Mouse (Mus musculus) skeletal muscle tissue, adult 2 months (tissue): ENCODE data around the gene Oxld1.
"Not testable (repeated sequence)": the region's sequence is repeated elsewhere in the genome, so short reads cannot be mapped to it uniquely, and the experiment has no call there.

Source experiments
- DNase-seq: peaks from one replicate; pipeline ENCODE4 v3.0.0-alpha.2; 2012; ENCODE audit warnings: low read depth, low spot score

The Oxld1 gene

DNA sequence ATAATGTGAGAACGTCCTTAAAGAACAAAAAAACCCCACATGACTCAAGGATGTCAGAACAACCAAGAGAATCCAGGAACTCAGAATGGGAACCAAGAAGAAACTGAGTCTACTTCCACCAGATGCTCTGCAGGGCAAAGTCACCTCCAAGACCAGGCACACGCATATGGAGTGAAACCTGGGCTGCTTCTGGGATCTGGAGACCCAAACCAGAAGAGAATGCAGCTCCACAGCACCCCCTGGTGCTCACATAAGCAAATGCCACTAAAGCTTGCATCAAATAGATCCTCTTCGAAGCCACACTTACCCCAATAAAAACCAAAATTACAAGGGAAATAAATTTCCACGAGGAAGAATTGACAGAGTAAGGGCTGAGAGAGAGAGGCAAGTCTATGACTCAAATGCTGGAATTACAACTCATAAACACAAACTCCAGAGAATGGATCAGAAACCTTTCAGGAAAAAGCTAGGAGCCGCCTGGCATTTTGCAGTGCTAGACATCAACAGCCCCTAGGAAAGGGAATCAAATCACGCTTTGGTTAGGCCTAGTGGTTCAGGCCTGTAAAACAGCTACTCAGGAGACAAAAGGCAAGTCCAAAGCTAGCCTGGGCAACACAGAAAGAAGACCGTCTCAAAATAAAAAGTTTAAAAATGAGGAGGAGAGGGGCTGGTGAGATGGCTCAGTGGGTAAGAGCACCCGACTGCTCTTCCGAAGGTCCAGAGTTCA, 34.1 kb downstream of the Oxld1 start:
- peak; percentile 76 for DNase-seq

DNA sequence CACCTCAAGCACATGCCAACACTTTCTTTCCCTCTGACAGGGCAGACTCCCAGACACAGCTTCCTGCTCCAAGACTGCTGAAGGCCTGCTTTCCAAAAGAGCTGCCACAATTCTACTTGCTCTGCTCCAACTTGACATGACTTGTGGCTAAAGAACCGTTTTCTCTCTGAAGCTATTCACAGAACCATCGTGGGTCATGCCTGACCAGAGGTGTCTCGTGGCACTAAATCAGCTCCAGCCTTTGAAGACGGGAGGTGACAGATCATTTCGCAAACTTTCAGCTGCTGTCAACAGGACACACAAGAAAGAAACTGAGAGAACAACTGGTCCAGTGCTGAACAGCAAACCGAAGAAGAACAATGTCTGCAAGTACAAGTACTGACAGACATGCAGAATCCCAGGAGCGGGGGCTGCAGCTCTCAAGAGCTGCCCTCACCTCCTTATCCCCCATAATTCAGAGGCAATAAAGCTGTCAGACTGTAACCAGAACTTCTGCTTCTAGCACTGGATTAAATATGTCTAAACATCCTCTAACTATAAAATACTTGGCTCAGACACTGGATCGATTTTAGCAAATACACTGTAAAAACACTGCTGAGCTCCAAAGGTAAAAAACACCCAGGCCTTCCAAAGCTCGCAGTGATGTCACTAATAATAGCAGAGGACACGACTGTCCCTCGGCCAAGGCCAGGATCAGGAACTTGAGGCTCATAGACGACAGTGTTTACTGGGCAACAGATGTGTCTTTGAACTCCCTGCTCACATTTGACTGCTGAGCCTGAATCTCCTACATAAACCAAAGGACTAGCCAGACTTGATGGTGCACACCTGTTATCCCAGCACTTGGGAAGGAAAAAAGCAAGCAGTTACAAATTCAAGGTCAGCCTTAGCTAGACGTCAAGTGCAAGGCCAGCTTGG, 35.0 kb downstream of the Oxld1 start:
- peak; percentile 47 for DNase-seq

DNA sequence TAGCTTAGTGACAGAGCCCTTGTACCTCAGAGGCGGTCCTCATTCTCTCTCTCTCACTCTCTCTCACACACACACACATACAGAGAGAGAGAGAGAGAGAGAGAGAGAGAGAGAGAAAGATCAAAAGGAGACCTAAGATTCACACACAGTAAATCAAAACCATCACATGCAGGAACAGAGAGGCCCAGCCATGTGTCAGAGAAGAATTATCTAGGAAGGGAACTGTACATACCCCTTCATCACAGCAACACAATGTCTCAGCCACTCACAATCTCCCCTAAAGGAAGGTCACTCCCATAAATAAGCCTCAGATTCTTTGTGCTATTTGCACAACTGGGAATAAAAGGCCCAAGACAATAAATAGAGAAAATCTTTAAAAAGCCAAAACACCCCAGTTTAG, 39.3 kb downstream of the Oxld1 start:
- no peak for DNase-seq

DNA sequence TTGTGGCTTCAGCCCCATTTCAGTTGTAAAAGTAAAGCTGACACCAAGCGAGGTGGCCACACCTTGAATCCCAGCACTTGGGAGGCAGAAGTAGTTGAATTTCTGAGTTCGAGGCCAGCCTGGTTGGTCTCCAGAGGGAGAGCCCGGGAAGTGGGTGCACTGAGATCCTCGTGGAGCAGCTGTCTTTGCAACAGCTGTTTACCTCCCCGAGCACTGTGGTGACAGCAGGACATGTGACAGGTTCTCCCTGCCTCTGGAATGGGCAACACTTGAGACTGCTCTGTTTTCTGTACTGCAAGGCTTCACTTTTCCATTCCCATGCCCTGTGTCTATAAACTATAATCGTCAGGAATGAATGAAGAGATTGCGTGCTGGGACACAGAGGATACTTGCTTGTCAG, 40.0 kb downstream of the Oxld1 start:
- no peak for DNase-seq

DNA sequence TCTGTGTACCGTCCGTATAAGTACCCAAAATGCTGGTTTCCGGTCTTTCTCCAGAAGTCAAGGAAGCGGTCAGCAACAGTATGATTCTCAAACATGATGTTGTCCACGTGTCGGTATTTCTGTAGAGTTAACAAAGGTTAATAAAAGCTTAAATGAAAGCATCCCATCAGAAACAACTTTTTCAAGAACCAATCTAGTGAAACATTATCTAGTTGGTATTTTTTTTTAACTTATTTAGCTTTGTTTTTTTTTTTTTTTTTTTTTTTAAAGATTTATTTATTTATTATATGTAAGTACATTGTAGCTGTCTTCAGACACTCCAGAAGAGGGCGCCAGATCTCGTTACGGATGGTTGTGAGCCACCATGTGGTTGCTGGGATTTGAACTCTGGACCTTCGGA, 44.2 kb downstream of the Oxld1 start:
- not testable (repeated sequence) for DNase-seq
